Mouse (Mus musculus) cerebellum, postnatal 25 days (tissue): ENCODE measurements around the gene Nat8.
"Not testable (repeated sequence)": the region's sequence is repeated elsewhere in the genome, so short reads cannot be mapped to it uniquely, and the experiment has no call there.

ENCODE experiments used
- DNase-seq, 2 experiments: peaks; one replicate each; pipeline ENCODE4 v3.0.0; 2021; ENCODE audit warnings: mixed read lengths in 2 of 2

The Nat8 gene

DNA sequence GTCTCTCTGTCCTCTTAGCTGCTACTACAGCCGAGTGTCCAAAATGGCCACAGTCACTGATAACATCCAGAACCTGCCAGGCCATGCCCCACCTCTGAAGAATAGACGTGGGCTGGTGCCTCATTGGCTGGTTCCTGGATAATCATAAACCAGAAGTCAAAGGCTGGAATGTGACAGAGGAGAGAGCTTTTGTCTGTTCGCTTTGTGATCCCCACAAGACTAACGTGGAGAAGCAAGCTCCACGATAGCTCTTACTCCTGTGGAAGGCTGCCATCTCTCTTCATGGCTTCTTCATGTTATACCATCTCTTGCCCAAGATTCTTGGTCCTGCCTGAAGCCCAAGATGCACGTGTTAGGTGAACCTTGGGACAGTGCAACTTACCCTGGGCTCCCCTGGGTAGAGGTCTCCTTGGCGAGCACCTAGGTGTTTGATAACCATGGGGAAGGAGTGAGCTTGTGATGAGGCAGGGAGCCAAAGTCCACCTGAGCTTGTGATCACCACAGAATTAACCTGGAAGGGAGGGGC is at the start of gene Nat8:
TSS of gene Nat8 (minus strand) at position 287 of the 526 bp plus-strand sequence.
- no peak for DNase-seq

GRCm38 (mm10) chr6:85869006-85869405 is 37.1 kb upstream of the Nat8 start, which contains the start of gene Nat8f2:
TSS of gene Nat8f2 (minus strand) at chr6:85869158.
- DNase-seq, result not testable (repeated sequence)

GRCm38 (mm10) chr6:85867726-85868690 is 36.1 kb upstream of the Nat8 start:
- DNase-seq, result no peak

DNA sequence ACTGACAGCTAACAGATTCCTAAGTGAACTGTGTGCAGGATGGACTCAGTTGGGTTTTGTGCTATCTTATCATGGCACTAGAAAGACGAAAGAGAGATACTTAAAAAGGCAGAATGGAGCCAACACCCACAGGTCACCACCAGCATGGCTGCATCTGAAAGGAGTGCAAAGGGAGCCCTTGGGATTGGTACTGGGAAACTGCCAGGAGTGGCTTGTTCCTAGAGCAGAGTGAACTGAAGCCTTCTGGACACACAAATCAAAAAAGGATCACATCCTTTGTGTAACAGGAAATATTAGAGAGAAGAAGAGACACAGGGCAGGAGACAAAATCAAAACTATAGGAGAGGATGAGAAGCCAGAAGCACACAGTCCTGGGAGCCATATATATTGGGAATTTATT is 35.1 kb upstream of the Nat8 start:
- not testable (repeated sequence) for DNase-seq

DNA sequence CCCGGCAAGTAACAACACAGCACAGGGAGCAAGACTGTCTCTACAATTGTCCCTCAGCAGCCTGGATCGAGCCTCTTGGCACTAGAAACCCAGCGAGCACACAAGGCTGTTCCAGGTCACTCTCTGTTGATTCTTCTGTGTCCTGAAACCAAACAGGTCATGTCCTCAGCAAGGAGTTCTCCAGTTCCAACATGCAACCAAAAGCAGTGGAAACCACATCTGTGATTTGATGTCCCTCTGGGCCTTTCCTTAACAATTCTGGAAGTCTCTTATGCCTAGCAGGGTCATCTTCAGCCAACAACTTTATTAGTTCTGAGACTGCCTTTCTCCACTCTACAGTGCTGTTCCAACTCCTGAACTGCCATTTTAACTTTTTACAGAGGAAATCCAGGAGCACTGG is 34.3 kb upstream of the Nat8 start:
- DNase-seq, result not testable (repeated sequence)

DNA sequence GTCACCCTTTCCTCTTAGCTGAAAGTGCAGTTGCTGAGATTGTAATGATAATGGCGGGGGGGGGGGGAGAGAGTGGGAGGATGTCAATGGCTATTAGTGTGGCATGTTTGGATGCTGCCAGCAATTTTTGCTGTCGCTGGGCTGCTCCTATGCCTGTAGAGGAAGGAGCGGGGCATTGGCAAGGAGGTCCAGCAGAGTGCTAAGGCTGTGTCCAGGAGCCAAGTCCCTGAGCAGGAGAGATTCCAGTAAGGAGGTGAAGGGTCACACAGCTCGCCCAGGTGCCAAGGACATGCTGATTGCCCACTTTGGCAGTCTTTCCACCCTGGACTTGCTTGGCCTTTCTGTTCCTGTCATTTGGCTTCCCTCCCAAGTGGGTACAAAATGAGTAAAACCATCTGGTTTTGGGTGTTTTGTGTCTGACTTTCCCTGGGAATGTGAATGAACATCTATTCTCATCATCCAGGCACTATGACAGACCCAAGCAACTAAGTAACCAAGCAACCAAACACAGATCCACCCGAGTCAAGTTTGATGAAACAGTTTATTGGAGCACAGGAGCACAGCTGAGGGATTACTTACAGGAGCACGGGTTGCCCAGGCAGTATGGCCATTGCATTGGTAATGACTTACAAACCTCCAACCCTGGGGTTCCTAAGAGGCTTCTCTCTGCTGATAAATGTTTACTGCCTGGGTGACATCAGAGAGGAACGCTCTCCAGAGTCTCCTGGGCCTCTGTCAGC is 33.2 kb upstream of the Nat8 start:
- DNase-seq, result peak in 1 of 2 experiments; percentile 7

GRCm38 (mm10) chr6:85863840-85864239 is 32.0 kb upstream of the Nat8 start:
- no peak for DNase-seq

DNA sequence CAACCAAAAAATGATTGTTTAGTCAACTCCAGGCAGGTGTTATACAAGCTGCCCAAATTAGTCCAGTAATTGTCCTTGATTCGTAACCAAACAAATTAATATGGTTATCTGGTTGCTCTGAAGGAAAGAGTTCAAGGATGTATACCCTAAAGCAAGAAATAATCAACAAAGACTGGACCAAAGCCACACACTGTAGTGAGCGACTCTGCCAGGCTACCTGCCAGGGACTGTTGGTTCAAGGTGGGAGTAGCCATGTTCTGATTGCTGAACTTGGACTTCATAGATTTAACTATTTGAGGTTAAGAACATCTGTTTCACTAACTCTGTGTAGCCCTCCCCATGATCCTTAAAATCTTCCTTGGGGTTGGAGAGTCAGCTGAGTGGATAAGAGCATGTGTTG is 31.3 kb upstream of the Nat8 start:
- no peak for DNase-seq

GRCm38 (mm10) chr6:85862565-85862964 is 30.7 kb upstream of the Nat8 start:
- DNase-seq, result no peak

GRCm38 (mm10) chr6:85861247-85861646 is 29.4 kb upstream of the Nat8 start:
- DNase-seq, result no peak

GRCm38 (mm10) chr6:85856194-85856678 is 24.4 kb upstream of the Nat8 start:
- DNase-seq, result peak; percentile 25 to 38

DNA sequence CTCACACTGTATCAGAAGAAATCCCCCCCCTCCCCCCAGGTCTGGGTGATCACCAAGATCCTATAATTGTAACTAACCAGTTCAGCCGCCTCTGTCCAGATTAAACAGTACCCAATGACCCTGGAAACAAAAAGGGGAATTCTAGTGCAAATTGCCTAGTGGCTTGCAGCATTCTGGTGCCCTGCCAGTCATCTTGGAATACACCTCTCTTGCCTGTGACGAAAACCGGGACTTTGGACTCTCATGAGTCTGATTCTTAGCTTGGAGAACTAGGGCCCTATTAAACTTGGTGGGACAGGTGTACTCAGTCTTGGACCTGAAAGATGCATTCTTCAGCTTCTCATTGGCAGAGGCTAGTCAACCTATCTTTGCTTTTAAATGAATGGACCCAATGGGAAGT is 21.6 kb upstream of the Nat8 start:
- DNase-seq, result no peak

DNA sequence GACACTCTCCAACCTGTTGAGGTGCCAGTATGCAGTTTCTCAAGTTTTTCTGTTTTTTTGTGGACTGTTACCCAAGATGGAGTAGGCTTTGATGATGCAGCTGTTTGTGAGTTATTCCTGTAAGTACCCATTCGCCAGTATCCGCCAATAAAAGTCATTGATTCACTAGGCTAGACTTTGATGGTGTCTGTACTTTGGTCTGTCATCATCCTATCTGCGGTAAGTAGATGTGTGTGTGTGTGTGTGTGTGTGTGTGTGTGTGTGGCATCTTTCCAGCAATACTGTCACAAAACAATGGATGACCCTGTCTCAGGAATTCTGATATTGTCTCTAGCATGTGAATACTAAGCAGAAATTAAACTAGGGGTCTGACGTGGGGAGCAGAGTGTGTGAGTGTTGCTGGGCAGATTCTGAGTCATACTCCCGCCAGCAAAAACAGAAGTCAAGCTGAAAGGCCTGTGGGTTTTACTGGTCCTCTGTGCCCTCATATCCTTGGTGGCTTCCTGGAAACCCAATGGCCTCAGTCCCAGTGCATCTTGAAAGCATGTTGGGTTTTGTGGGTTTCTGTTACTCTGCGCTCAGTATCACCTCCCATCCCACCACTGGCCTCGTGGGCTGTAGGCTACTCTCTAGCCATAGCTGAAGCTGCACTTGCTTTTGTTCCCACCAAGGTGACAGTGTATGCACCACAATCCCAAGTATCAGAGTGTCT is 19.3 kb upstream of the Nat8 start:
- DNase-seq, result no peak

GRCm38 (mm10) chr6:85849240-85849639 is 17.4 kb upstream of the Nat8 start:
- no peak for DNase-seq

- DNase-seq, result no peak
Observed at GRCm38 (mm10) chr6:85848140-85848539, 16.3 kb upstream of the Nat8 start.

DNA sequence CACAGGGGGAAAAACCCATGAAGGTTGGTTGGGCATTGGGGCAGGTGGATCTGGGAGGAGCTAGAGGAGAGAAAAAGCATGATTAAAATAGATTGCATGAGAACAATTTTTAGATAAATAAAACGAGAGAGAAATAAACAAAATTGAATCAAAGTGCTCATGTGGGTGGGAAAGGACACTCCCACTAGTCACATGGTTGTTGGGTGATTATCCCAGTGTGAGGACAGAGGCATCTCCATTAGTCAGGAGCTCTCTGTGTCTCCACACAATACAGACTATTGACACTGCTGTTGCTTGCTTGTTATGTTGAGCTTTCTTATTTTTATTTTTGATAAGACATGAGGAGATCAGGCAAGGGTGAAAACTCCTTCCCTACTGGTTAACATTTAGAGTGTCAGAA is 15.0 kb upstream of the Nat8 start:
- DNase-seq, result no peak

DNA sequence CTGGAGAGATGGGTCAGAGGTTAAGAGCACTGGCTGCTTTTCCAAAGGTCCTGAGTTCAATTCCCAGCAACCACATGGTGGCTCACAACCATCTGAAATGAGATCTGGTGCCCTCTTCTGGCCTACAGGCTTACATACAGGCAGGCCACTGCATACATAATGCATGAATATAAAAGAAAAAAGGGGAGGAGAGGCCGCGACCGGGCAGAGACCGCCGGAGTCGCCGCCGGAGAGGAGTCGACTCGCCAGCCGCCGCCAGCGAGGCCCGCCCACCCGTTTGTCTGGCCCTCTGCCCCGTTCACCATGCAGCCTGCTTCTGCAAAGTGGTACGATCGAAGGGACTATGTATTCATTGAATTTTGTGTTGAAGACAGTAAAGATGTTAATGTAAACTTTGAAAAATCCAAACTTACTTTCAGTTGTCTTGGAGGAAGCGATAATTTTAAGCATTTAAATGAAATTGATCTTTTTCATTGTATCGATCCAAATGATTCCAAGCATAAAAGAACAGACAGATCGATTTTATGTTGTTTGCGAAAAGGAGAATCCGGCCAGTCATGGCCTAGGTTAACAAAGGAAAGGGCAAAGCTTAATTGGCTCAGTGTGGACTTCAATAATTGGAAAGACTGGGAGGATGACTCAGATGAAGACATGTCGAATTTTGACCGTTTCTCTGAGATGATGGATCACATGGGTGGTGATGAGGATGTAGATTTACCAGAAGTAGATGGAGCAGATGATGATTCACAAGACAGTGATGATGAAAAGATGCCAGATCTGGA is 12.0 kb upstream of the Nat8 start:
- DNase-seq, result not testable (repeated sequence)

DNA sequence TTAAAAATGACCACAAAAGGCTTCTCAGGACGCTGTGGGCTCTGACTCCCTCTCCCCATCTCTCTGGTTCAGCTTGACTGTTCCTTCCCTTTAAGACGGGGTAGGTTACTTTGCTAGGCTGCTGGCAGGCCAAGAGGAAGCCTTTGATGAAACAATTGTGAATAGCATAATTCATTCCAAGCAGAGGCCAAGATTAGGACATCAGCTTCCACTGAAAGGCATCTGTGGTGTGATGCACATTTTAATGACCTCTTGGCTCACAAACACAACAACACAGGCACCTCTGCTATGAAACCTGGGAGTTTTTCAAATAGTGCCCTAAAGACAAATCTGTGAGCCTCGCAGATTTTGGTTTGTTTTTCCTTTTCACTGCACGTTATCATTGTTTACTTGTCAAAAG is 8.1 kb upstream of the Nat8 start:
- no peak for DNase-seq

GRCm38 (mm10) chr6:85838674-85839073 is 6.8 kb upstream of the Nat8 start:
- DNase-seq, result no peak

DNA sequence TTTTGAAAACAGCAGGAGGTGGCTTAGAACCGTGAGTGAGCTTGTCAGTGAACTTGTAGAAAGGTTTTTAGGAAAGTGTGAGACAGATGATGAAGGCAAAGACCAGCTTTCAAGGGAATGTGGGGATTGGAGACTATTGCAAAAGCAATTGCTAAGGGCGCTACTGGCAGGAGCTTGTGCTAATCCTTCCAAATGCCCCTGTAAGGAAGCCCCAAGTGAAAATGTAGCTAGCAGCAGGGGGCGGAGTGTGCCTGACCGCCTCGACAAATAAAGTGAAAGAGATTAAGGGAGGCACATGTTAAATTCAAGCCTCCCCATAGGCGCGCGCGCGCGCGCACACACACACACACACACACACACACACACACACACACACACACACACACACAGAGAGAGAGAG is 5.4 kb upstream of the Nat8 start:
- DNase-seq, result peak in 1 of 2 experiments; percentile 32

GRCm38 (mm10) chr6:85836827-85837226 is 4.9 kb upstream of the Nat8 start:
- DNase-seq, result peak; percentile 46 to 62

GRCm38 (mm10) chr6:85836098-85836497 is 4.2 kb upstream of the Nat8 start:
- not testable (repeated sequence) for DNase-seq
